Mouse (Mus musculus): Measurements from ENCODE around the gene Rnf224. TPM values are rescaled to one million over a fixed set of nuclear protein-coding genes. Genes with fewer than 3 reads are reported as not detected.
A peak's percentile ranks its signal among the peaks of the same experiment; 100 is the strongest.

The Rnf224 gene
- polyA plus RNA-seq, 1 experiment from 2014 or later = not detected

GRCm38 (mm10) chr2:25185625-25186574 lies 50.7 kb downstream of the Rnf224 start:
- Histone ChIP-seq H3K9ac (replicated peaks) (peak overlapping the region; percentile 74), H3K4me1 (replicated peaks) (peaks cover 59% of the 10 kb centered on the region), H3K36me3 (no peaks in the 10 kb centered on the region), H3K9me3 (no peaks in the 10 kb centered on the region), H3K27me3 (no peaks in the 10 kb centered on the region), H3K27ac (peak overlapping the region; percentile 97), H3K4me3 (replicated peaks) (peak overlapping the region; percentile 49), H3K4me2 (replicated peaks) (peak overlapping the region; percentile 65)
- peak; percentile 80 for ATAC-seq
- under 1% methylated on average over 63 of the region's 64 CpGs for WGBS

- H3K27ac ChIP-seq = peak overlapping the region; percentile 97
- H3K9me3 ChIP-seq = no peaks in the 10 kb centered on the region
- H3K9ac ChIP-seq (replicated peaks) = no peak overlapping the region
- no peaks in the 10 kb centered on the region for H3K27me3 ChIP-seq
- no peaks in the 10 kb centered on the region for H3K36me3 ChIP-seq
- 88% methylated on average over 7 of the region's 7 CpGs for WGBS
- H3K4me1 ChIP-seq (replicated peaks) = peaks cover 68% of the 10 kb centered on the region
- H3K4me2 ChIP-seq (replicated peaks) = peak overlapping the region; percentile 65
- no peak for ATAC-seq
- peak overlapping the region; percentile 4; the same call in 1 of the 2 replicates for H3K4me3 ChIP-seq (replicated peaks)
Observed at GRCm38 (mm10) chr2:25184496-25184895, 52.1 kb downstream of the Rnf224 start.

Other genes with a start within 250 kb of the Rnf224 start
- gene Nsmf, start 182.4 kb downstream of the Rnf224 start, polyA plus RNA-seq (2015; fragmentation: Nextera tagmentation; extraction: Ambion mirVana) = 110 and 115 TPM in 2 replicates
- gene Entpd8, start 156.5 kb downstream of the Rnf224 start, polyA plus RNA-seq (2015; fragmentation: Nextera tagmentation; extraction: Ambion mirVana) = not detected in 2 replicates
- 0.16 TPM in 1 of 2 replicates, not detected in the other for gene Noxa1, start 141.6 kb downstream of the Rnf224 start, polyA plus RNA-seq (2015; fragmentation: Nextera tagmentation; extraction: Ambion mirVana)
- 26.8 and 33.9 TPM in 2 replicates for gene Nrarp, start 56.0 kb downstream of the Rnf224 start, polyA plus RNA-seq (2015; fragmentation: Nextera tagmentation; extraction: Ambion mirVana)
- 1.1 and 1.2 TPM in 2 replicates for gene Tor4a, start 39.9 kb downstream of the Rnf224 start, polyA plus RNA-seq (2015; fragmentation: Nextera tagmentation; extraction: Ambion mirVana)
- 113 and 117 TPM in 2 replicates for gene Nelfb, start 25.3 kb downstream of the Rnf224 start, polyA plus RNA-seq (2015; fragmentation: Nextera tagmentation; extraction: Ambion mirVana)
- not detected in 2 replicates for gene Stpg3, start 22.1 kb downstream of the Rnf224 start, polyA plus RNA-seq (2015; fragmentation: Nextera tagmentation; extraction: Ambion mirVana)
- 0.89 TPM in 1 of 2 replicates, not detected in the other for gene Fam166a, start 18.0 kb downstream of the Rnf224 start, polyA plus RNA-seq (2015; fragmentation: Nextera tagmentation; extraction: Ambion mirVana)
- gene Tubb4b, start 12.1 kb downstream of the Rnf224 start, polyA plus RNA-seq (2015; fragmentation: Nextera tagmentation; extraction: Ambion mirVana) = 362 and 392 TPM in 2 replicates
- gene Slc34a3, start 2.4 kb downstream of the Rnf224 start, polyA plus RNA-seq (2015; fragmentation: Nextera tagmentation; extraction: Ambion mirVana) = not detected in 2 replicates
- gene Rnf208, start 5.5 kb upstream of the Rnf224 start, polyA plus RNA-seq (2015; fragmentation: Nextera tagmentation; extraction: Ambion mirVana) = 64.5 and 73.2 TPM in 2 replicates
- not detected in 2 replicates for gene Cysrt1, start 5.7 kb upstream of the Rnf224 start, polyA plus RNA-seq (2015; fragmentation: Nextera tagmentation; extraction: Ambion mirVana)
- gene AL732309.1, start 10.1 kb upstream of the Rnf224 start, polyA plus RNA-seq (2015; fragmentation: Nextera tagmentation; extraction: Ambion mirVana) = 4.9 and 5.1 TPM in 2 replicates
- gene Tmem203, start 18.7 kb upstream of the Rnf224 start, polyA plus RNA-seq (2015; fragmentation: Nextera tagmentation; extraction: Ambion mirVana) = 18.6 and 19.6 TPM in 2 replicates
- 11.4 and 13.3 TPM in 2 replicates for gene Tprn, start 25.8 kb upstream of the Rnf224 start, polyA plus RNA-seq (2015; fragmentation: Nextera tagmentation; extraction: Ambion mirVana)
- gene Ssna1, start 35.7 kb upstream of the Rnf224 start, polyA plus RNA-seq (2015; fragmentation: Nextera tagmentation; extraction: Ambion mirVana) = 205 and 216 TPM in 2 replicates
- gene Anapc2, start 35.7 kb upstream of the Rnf224 start, polyA plus RNA-seq (2015; fragmentation: Nextera tagmentation; extraction: Ambion mirVana) = 147 and 149 TPM in 2 replicates
- gene Tmem210, start 51.4 kb upstream of the Rnf224 start, polyA plus RNA-seq (2015; fragmentation: Nextera tagmentation; extraction: Ambion mirVana) = not detected in 2 replicates
- 0.27 TPM in 1 of 2 replicates, not detected in the other for gene Lrrc26, start 53.1 kb upstream of the Rnf224 start, polyA plus RNA-seq (2015; fragmentation: Nextera tagmentation; extraction: Ambion mirVana)
- gene Grin1, start 82.4 kb upstream of the Rnf224 start, polyA plus RNA-seq (2015; fragmentation: Nextera tagmentation; extraction: Ambion mirVana) = 17.5 and 19.0 TPM in 2 replicates
- 60.0 and 66.4 TPM in 2 replicates for gene Man1b1, start 95.6 kb upstream of the Rnf224 start, polyA plus RNA-seq (2015; fragmentation: Nextera tagmentation; extraction: Ambion mirVana)
- gene Dpp7, start 119.6 kb upstream of the Rnf224 start, polyA plus RNA-seq (2015; fragmentation: Nextera tagmentation; extraction: Ambion mirVana) = 19.9 and 23.7 TPM in 2 replicates
- gene Uap1l1, start 128.9 kb upstream of the Rnf224 start, polyA plus RNA-seq (2015; fragmentation: Nextera tagmentation; extraction: Ambion mirVana) = 3.9 and 4.4 TPM in 2 replicates
- 23.1 and 25.5 TPM in 2 replicates for gene Sapcd2, start 135.5 kb upstream of the Rnf224 start, polyA plus RNA-seq (2015; fragmentation: Nextera tagmentation; extraction: Ambion mirVana)
- gene Entpd2, start 159.1 kb upstream of the Rnf224 start, polyA plus RNA-seq (2015; fragmentation: Nextera tagmentation; extraction: Ambion mirVana) = 0.62 and 1.0 TPM in 2 replicates
- 380 and 389 TPM in 2 replicates for gene Npdc1, start 162.6 kb upstream of the Rnf224 start, polyA plus RNA-seq (2015; fragmentation: Nextera tagmentation; extraction: Ambion mirVana)
- gene Fut7, start 186.5 kb upstream of the Rnf224 start, polyA plus RNA-seq (2015; fragmentation: Nextera tagmentation; extraction: Ambion mirVana) = 0.49 TPM in 1 of 2 replicates, not detected in the other
- 10.2 and 11.1 TPM in 2 replicates for gene Abca2, start 191.9 kb upstream of the Rnf224 start, polyA plus RNA-seq (2015; fragmentation: Nextera tagmentation; extraction: Ambion mirVana)
- gene Clic3, start 220.1 kb upstream of the Rnf224 start, polyA plus RNA-seq (2015; fragmentation: Nextera tagmentation; extraction: Ambion mirVana) = 2.7 and 4.0 TPM in 2 replicates
- gene Paxx, start 224.3 kb upstream of the Rnf224 start, polyA plus RNA-seq (2015; fragmentation: Nextera tagmentation; extraction: Ambion mirVana) = 85.7 and 92.1 TPM in 2 replicates
- gene Ptgds, start 233.3 kb upstream of the Rnf224 start, polyA plus RNA-seq (2015; fragmentation: Nextera tagmentation; extraction: Ambion mirVana) = 48.6 and 80.5 TPM in 2 replicates

All from midbrain, embryonic 13.5 days (tissue).